Mouse (Mus musculus) small intestine, adult 2 months (tissue): ENCODE data around the gene Abhd14a.

ENCODE experiments used
- CTCF ChIP-seq: fragments of 200-500 bp; IDR thresholded peaks from 2 replicates; pipeline ENCODE4 v1.5.1; 2012; ENCODE audit warnings: low read depth, mild to moderate bottlenecking, control low read depth, inconsistent platforms, low read length, moderate library complexity, mixed read lengths; ENCODE audit not compliant: insufficient replicate concordance, insufficient read length; ENCODE audit errors: extremely low read depth
- POLR2A ChIP-seq: fragments of 200-500 bp; IDR thresholded peaks from 2 replicates; pipeline ENCODE4 v1.6.1; 2012; ENCODE audit warnings: low read depth, mild to moderate bottlenecking, control low read depth, inconsistent platforms, low read length, moderate library complexity

- TF ChIP-seq CTCF (no peak), POLR2A (no peak)
Observed at GRCm38 (mm10) chr9:106420608-106421007, 26.9 kb downstream of the Abhd14a start.
